Mouse (Mus musculus): ENCODE measurements at regions not wholly inside any gene's neighbourhood (a gene's known extent, or its start where the extent isn't known, plus 50 kb on each side); places are given as distances from the start of the nearest gene placed in this dataset.

DNA sequence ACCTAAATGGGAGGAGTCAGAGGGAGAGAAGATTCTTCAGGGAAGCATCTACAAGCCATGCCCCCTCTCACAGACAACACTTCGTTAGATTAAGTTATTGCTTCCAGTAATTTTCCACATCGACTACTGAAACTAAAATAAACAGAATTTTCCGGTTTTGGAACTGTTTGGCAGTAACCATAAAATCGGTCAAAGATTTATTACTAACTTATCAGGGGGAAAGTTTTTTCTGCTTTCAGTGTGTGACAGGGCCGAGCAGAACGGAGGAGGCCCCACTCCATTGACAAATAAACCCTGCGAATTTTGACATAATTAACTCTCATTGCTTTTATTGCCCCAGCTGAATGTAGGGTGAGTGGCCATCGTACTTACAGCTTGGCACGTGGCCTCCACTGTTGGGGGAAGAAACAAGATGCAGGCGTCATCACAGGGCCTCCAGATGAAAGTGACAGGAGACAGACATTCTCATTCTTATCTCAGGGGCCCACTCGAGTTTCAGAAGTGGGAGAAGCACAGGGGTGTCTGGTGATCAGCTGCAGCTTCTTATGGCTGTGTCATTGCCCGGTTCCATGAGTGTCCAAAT is 229.6 kb upstream of the Foxq1 start:
- H3K27ac ChIP-seq (replicated peaks): no peak overlapping the region
- H3K36me3 ChIP-seq: no peaks in the 10 kb centered on the region
- no peaks in the 10 kb centered on the region for H3K4me1 ChIP-seq (replicated peaks)
- no peaks in the 10 kb centered on the region for H3K27me3 ChIP-seq
- H3K4me3 ChIP-seq: no peak overlapping the region
- no peak overlapping the region for H3K4me2 ChIP-seq
- no peak for ATAC-seq (ENCODE audit: low FRiP score, low read depth)
- H3K9ac ChIP-seq: no peak overlapping the region
- H3K9me3 ChIP-seq: no peaks in the 10 kb centered on the region
- WGBS: 75% methylated on average over 12 of the region's 12 CpGs

DNA sequence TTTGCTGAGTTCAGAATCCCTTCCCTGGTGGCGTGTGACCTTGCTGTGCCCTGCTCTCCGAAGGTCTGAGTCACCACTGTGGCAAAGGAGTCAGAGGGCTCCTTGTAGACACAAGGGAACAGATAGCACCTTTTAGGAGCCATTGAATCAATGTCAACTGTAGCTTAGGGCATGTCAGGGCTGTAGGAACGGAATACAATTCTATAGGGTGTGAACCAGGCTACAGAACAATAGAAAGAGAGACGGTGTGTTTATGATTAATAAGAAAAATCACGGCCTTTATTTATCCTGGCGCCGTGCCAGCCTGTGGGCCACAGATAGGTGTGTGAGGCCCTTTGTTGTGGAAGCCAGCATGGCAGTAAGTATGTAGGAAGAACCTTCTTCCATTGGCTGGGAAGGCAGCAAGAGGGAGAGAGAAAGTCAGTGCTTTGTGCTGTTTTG is 228.4 kb upstream of the Foxq1 start:
- Histone ChIP-seq H3K36me3 (no peaks in the 10 kb centered on the region), H3K27ac (replicated peaks) (no peak overlapping the region), H3K4me3 (no peak overlapping the region), H3K9ac (no peak overlapping the region), H3K4me2 (no peak overlapping the region), H3K27me3 (no peaks in the 10 kb centered on the region), H3K9me3 (no peaks in the 10 kb centered on the region), H3K4me1 (replicated peaks) (no peaks in the 10 kb centered on the region)
- WGBS: 64% methylated on average over 7 of the region's 7 CpGs
- no peak for ATAC-seq (ENCODE audit: low FRiP score, low read depth)

DNA sequence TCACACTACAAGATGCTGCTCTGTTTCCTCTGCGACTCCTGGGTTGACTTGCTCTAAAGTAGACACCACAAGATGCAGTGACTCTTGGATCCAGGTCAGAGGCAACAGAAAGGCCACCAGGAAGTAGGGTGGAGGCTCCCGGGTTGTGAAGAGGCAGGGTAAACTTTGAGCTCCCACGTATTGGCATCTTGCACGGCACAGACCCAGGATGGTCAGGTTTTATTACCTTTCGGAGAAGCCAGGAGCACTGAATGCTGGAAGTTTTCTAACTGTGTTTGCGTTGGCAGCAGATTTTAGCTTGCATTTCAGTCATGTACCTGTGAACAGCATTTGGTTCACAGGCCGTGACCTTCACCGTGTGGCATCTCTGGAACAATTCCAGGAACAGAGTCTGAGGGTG is 227.2 kb upstream of the Foxq1 start:
- no peaks in the 10 kb centered on the region for H3K9me3 ChIP-seq
- 90% methylated on average over 8 of the region's 8 CpGs for WGBS
- H3K27ac ChIP-seq (replicated peaks): no peak overlapping the region

DNA sequence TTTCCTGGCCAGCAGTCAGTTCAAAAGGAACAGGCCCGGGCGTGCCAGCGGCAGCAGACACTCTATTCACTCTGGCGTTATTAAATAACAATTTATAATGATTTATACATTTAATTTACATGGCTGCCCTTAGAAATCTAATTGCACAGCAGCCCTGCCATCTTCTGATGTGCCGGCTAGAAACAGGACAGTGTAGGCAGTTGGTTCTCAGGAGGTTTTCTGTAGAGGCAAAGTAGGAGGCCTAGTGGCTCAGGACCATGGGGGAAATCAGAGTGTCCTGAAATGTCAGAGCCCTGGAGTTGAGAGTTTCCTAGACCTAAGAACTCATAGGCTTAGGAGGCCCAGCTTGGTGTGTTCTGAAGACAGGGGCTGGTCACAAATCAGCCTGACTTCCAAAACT is 225.2 kb upstream of the Foxq1 start:
- 47% methylated on average over 5 of the region's 5 CpGs for WGBS
- no peaks in the 10 kb centered on the region for H3K27me3 ChIP-seq
- H3K9ac ChIP-seq: no peak overlapping the region
- no peak overlapping the region for H3K27ac ChIP-seq (replicated peaks)
- no peaks in the 10 kb centered on the region for H3K4me1 ChIP-seq (replicated peaks)
- H3K4me3 ChIP-seq: no peak overlapping the region
- no peaks in the 10 kb centered on the region for H3K9me3 ChIP-seq
- no peaks in the 10 kb centered on the region for H3K36me3 ChIP-seq
- ATAC-seq (ENCODE audit: low FRiP score, low read depth): peak; percentile 51
- no peak overlapping the region for H3K4me2 ChIP-seq

More for the DNA sequence above, 227.2 kb upstream of the Foxq1 start:
- no peaks in the 10 kb centered on the region for H3K36me3 ChIP-seq
- H3K4me3 ChIP-seq: no peak overlapping the region
- no peak overlapping the region for H3K9ac ChIP-seq
- no peak for ATAC-seq (ENCODE audit: low FRiP score, low read depth)
- H3K4me1 ChIP-seq (replicated peaks): no peaks in the 10 kb centered on the region
- no peaks in the 10 kb centered on the region for H3K27me3 ChIP-seq
- H3K4me2 ChIP-seq: no peak overlapping the region

DNA sequence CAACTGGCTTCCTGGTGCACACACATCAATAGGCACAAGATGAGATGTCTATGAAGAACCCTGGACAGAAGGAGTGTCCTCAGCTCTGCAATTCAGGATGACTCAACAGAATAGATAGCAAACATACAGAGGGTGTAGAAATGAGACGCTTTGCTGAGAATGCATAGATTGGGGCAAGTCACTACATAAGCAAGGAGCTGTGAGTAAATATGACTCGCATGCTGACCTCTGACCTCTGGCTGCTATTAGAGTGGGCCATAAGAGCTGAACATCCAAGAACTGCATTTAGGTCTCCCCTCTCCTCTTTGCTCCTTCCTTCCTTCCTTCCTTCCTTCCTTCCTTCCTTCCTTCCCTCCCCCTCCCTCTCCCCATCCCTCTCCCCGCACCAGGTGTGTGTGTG is 221.0 kb upstream of the Foxq1 start:
- Histone ChIP-seq H3K36me3 (no peaks in the 10 kb centered on the region), H3K4me3 (no peak overlapping the region), H3K4me2 (no peak overlapping the region), H3K4me1 (replicated peaks) (no peaks in the 10 kb centered on the region), H3K9me3 (no peaks in the 10 kb centered on the region), H3K27me3 (no peaks in the 10 kb centered on the region), H3K27ac (replicated peaks) (no peak overlapping the region), H3K9ac (no peak overlapping the region)
- ATAC-seq (ENCODE audit: low FRiP score, low read depth): no peak
- WGBS: 96% methylated on average over 3 of the region's 3 CpGs

DNA sequence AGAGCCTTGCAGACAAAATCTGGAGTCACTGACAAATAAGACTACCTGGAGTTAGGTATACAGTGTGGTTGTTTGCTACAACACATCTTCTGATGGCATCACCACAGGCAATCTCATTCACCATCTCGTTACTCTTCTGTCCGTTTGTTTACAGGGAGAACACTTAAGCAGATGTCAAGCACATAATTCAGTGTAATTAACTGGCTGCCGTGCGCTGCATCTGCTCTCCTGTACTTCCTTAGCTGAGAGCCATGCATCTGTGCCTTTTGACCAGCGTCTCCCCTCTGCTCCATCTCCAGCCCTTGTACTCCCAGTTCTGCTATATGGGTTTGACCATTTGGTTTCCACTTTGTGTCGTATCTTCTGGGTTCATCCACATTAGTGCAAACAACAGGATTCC is 218.3 kb upstream of the Foxq1 start:
- Histone ChIP-seq H3K27me3 (no peaks in the 10 kb centered on the region), H3K36me3 (no peaks in the 10 kb centered on the region), H3K27ac (replicated peaks) (no peak overlapping the region), H3K9me3 (no peaks in the 10 kb centered on the region), H3K4me3 (no peak overlapping the region), H3K9ac (no peak overlapping the region), H3K4me2 (no peak overlapping the region), H3K4me1 (replicated peaks) (no peaks in the 10 kb centered on the region)
- ATAC-seq (ENCODE audit: low FRiP score, low read depth): no peak
- 49% methylated on average over 6 of the region's 6 CpGs for WGBS

DNA sequence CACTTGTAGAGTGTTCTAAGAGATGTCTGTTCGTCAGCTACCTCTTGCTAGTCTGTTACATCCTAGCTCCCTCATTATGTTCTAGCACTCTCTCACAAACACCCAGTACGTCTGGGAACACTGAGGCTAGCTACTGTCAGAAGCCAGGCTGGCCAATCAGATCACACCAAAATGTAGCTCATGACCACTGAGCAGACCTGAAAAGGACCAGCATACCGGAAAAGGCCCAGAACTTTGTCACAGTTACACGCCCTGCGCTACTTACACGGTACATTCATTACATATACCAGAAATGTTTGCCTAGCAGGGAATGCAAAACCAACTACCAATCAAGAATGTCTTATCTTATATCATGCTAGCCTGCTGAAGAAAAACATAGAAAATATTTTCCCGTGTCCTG is 216.5 kb upstream of the Foxq1 start:
- WGBS: 90% methylated on average over 7 of the region's 7 CpGs
- H3K9me3 ChIP-seq: no peaks in the 10 kb centered on the region
- no peak for ATAC-seq (ENCODE audit: low FRiP score, low read depth)
- H3K36me3 ChIP-seq: no peaks in the 10 kb centered on the region
- no peak overlapping the region for H3K4me2 ChIP-seq
- H3K27ac ChIP-seq (replicated peaks): no peak overlapping the region
- no peak overlapping the region for H3K9ac ChIP-seq
- no peaks in the 10 kb centered on the region for H3K4me1 ChIP-seq (replicated peaks)
- H3K27me3 ChIP-seq: no peaks in the 10 kb centered on the region
- no peak overlapping the region for H3K4me3 ChIP-seq

DNA sequence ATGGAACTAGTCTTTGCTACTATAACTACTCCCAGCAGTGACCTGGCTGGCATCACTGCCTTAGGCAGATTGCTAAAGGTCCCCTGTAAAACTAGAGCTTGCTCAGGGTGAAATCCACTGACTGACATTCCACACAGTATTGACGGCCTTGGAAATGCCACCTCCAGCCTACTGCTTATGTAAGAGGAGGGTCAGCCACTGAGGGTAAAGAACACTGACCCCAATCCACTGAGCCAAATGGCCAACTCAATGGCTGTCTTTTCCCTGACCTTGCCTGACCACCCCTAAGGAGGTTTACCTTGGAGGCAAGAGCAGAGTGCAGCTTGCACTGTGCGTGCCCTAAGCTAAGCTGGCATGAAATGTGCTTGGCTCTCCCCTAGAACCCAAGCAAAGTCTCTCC is 216.0 kb upstream of the Foxq1 start:
- Histone ChIP-seq H3K9me3 (no peaks in the 10 kb centered on the region), H3K4me3 (no peak overlapping the region), H3K27me3 (no peaks in the 10 kb centered on the region), H3K36me3 (no peaks in the 10 kb centered on the region), H3K27ac (replicated peaks) (no peak overlapping the region), H3K4me2 (no peak overlapping the region), H3K4me1 (replicated peaks) (no peaks in the 10 kb centered on the region), H3K9ac (no peak overlapping the region)
- WGBS: 88% methylated on average over 2 of the region's 2 CpGs
- no peak for ATAC-seq (ENCODE audit: low FRiP score, low read depth)

DNA sequence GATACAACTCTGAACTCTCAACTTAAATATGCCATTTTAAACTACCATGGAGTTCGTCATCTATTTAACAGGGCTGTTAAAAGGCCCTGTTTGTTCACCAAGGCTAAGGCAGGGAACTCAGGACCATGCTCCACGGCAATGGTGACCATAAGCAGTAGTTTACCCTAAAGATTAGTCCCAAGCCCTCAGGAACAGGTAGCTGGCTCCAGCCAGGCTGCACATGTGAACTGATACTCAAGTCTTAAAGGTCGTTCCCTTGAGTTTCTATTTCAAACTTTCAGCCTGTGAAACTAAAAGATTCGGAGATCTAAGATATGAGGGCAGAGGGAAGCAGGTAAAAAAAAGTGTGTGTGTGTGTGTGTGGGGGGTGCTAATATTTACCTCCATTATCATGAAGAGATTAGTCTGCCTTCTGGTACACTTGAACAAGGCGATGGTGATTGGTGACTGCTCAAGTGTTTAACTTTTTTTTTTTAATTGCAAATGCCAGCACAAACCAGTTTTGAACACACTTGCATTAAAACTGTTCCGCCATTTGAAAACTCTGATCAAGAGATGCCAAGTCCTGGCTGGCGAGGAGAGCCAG is 215.5 kb upstream of the Foxq1 start:
- no peak overlapping the region for H3K27ac ChIP-seq (replicated peaks)
- no peak for ATAC-seq (ENCODE audit: low FRiP score, low read depth)
- no peaks in the 10 kb centered on the region for H3K36me3 ChIP-seq
- 87% methylated on average over 7 of the region's 7 CpGs for WGBS
- H3K9ac ChIP-seq: no peak overlapping the region
- no peak overlapping the region for H3K4me3 ChIP-seq
- H3K9me3 ChIP-seq: no peaks in the 10 kb centered on the region
- H3K27me3 ChIP-seq: no peaks in the 10 kb centered on the region
- no peaks in the 10 kb centered on the region for H3K4me1 ChIP-seq (replicated peaks)
- H3K4me2 ChIP-seq: no peak overlapping the region

DNA sequence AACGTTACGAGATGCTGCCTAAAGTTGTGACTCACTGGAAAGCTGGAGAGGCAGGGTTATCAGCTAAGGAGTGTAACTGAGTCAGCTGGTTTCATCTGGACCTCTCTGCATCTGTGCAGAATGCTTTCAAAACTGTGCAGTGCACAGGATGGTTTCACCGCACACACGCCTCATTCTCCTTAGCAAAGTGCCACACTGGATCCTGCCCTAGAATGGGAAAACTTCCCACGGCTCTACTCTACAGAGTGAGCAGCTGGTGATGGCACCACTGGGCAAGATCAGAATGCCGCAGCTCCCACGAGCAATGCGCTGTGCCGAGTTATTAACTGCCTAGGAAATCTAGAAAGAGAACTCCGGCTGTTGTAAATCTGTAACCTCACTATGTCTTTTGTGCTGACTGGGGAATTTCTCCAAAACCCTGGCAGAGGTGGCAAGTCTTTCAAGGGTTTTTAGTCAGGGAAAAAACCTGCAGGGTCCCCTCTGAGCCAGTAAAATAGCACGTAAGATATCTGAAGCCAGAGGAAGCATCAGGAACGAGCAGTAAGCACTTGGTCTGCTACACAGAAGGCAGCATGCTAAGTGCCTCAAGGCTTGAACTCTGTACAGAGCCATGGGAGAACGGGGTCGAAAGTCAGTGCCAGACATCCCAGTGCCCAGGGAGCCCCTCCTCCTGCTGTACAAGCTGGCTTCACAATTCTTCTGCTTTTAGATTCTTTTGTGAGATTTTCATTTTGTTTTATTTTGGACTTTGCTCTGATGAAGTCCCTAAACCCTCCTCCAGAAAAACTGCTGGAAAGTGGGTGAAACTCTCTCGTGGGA is 214.4 kb upstream of the Foxq1 start:
- Histone ChIP-seq H3K4me2 (no peak overlapping the region), H3K27me3 (no peaks in the 10 kb centered on the region), H3K9ac (no peak overlapping the region), H3K27ac (replicated peaks) (no peak overlapping the region), H3K9me3 (no peaks in the 10 kb centered on the region), H3K4me3 (no peak overlapping the region), H3K4me1 (replicated peaks) (no peaks in the 10 kb centered on the region), H3K36me3 (no peaks in the 10 kb centered on the region)
- WGBS: 77% methylated on average over 15 of the region's 15 CpGs
- peak; percentile 58; the same call in 1 of the 2 replicates for ATAC-seq (ENCODE audit: low FRiP score, low read depth)

DNA sequence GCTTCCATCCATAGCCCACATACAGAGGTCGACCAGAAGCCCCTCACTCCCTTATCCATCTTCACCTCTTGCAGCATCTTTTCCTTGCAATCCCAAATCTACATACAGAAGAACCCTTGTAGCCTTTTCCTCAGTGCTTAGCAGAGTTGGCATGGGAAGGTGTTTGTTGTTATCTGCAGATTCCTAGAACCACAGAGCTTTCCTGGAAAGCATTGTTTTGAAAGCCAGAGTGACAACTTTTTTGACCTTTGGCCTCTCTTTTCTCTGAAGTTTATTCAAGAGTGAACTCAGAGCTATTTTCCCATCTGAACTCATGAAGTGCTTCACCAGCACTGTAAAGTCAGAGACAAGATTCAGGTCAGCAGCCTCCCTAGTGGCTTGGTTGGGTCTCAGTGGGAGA is 209.7 kb upstream of the Foxq1 start:
- no peaks in the 10 kb centered on the region for H3K9me3 ChIP-seq
- 71% methylated on average over 1 of the region's 1 CpGs for WGBS
- H3K4me3 ChIP-seq: no peak overlapping the region
- H3K4me2 ChIP-seq: no peak overlapping the region
- no peak for ATAC-seq (ENCODE audit: low FRiP score, low read depth)
- no peak overlapping the region for H3K27ac ChIP-seq (replicated peaks)
- H3K36me3 ChIP-seq: no peaks in the 10 kb centered on the region
- H3K27me3 ChIP-seq: no peaks in the 10 kb centered on the region
- H3K9ac ChIP-seq: no peak overlapping the region
- H3K4me1 ChIP-seq (replicated peaks): no peaks in the 10 kb centered on the region

DNA sequence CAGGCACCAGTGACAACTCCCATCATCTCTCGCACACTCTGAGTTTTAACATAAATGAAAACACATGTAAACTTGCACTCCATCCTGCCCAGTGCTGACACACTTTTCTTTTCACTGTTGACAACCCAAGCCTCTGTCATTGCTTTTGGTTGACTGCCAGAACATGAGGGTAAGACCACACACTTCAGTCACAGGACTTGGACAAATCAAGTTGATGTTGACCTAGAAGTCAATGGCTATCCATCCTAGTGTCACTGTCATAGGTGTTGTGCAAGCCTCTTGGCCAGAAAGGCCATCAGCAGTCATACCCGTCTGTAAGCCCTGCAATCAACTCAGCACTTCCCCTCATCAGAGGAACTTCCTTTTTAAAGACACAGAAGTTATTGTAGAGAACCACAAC is 208.9 kb upstream of the Foxq1 start:
- no peak for ATAC-seq (ENCODE audit: low FRiP score, low read depth)
- Histone ChIP-seq H3K9me3 (no peaks in the 10 kb centered on the region), H3K9ac (no peak overlapping the region), H3K4me3 (no peak overlapping the region), H3K4me1 (replicated peaks) (no peaks in the 10 kb centered on the region), H3K36me3 (no peaks in the 10 kb centered on the region), H3K27ac (replicated peaks) (no peak overlapping the region), H3K27me3 (no peaks in the 10 kb centered on the region), H3K4me2 (no peak overlapping the region)
- 91% methylated on average over 2 of the region's 2 CpGs for WGBS
